Mouse (Mus musculus) embryonic facial prominence, embryonic 11.5 days (tissue): ENCODE data around the gene Acly. TPM values are rescaled to one million over a fixed set of nuclear protein-coding genes. Genes with fewer than 3 reads are reported as not detected.

Experiments used
- ATAC-seq: fragments of 200-750 bp; cut with Nextera tagmentation; replicated peaks from 2 replicates; pipeline ENCODE4 v1.8.0; 2017; ENCODE audit warnings: low read depth; ENCODE audit not compliant: insufficient number of reproducible peaks, low FRiP score, low TSS enrichment
- DNase-seq: peaks from one replicate; pipeline ENCODE4 v3.0.0-alpha.2; 2015; ENCODE audit warnings: low spot score
- H3K27ac ChIP-seq: fragments of 300-500 bp; sonication (generic); replicated peaks from 2 replicates; pipeline ENCODE4 v1.5.1; 2014; ENCODE audit warnings: mild to moderate bottlenecking, low read depth, low read length, control low read depth
- H3K27me3 ChIP-seq: fragments of 300-500 bp; sonication (generic); 2 replicates; pipeline ENCODE4 v1.6.1; 2014; ENCODE audit warnings: mild to moderate bottlenecking, low read length, moderate library complexity, mixed read lengths; ENCODE audit not compliant: control insufficient read depth, insufficient read depth
- H3K36me3 ChIP-seq: fragments of 300-500 bp; sonication (generic); replicated peaks from 2 replicates; pipeline ENCODE4 v1.6.1; 2014; ENCODE audit warnings: low read depth, mild to moderate bottlenecking, low read length, moderate library complexity, mixed read lengths; ENCODE audit not compliant: control insufficient read depth, insufficient read depth
- H3K4me1 ChIP-seq: fragments of 300-500 bp; sonication (generic); 2 replicates; pipeline ENCODE4 v1.6.1; 2014; ENCODE audit warnings: low read length, mixed read lengths; ENCODE audit not compliant: control insufficient read depth, insufficient read depth
- H3K4me2 ChIP-seq: fragments of 300-500 bp; sonication (generic); 2 replicates; pipeline ENCODE4 v1.6.1; 2014; ENCODE audit warnings: low read depth, mild to moderate bottlenecking, control low read depth, low read length, moderate library complexity
- H3K4me3 ChIP-seq: fragments of 300-500 bp; sonication (generic); 2 replicates; pipeline ENCODE4 v1.5.1; 2014; ENCODE audit warnings: low read depth, low read length, control low read depth
- H3K9ac ChIP-seq: fragments of 300-500 bp; sonication (generic); replicated peaks from 2 replicates; pipeline ENCODE4 v1.6.1; 2014; ENCODE audit warnings: mild to moderate bottlenecking, control low read depth, low read length
- H3K9me3 ChIP-seq: fragments of 300-500 bp; sonication (generic); replicated peaks from 2 replicates; pipeline ENCODE4 v1.6.1; 2016; ENCODE audit warnings: mild to moderate bottlenecking, low read length, inconsistent platforms, mixed read lengths; ENCODE audit not compliant: control insufficient read depth
- WGBS: fragments of 180-500 bp; shearing (Covaris S2); extraction: QIAGEN DNeasy Blood & Tissue Kit; methylation state at CpG from one replicate; pipeline ENCODE4 v1.1.7; 2014; 5-methylcytosine and 5-hydroxymethylcytosine counted together
- polyA plus RNA-seq: library from polyadenylated mRNA; unstranded; fragments of >200 nt; fragmentation: Nextera tagmentation; extraction: Ambion mirVana; gene quantifications from 2 replicates; pipeline ENCODE4 v1.2.1, GENCODE M21; 2014

Gene Acly
- polyA plus RNA-seq, 1 experiment from 2014 or later, result 200 TPM

DNA sequence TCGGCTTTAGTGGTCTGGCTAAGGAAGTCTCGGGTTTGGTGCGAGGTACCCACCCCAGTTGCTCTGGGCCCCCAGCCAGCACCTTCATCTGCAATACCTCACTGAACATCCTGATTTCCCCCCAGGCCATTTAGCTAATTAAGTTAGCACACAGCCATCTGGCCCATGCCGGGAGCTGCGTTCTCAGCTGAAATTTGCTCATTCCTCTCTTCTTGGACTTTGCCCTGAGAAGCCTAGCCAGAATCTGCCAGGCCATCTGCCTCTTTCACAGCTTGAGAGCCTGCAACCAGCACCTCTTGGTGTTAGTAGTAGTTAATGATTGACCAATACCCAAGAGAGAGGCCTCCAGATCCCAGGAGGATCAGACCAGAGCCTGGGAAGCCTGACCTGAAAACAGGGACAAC lies 9.6 kb downstream of the Acly start:
- no peak overlapping the region for H3K4me2 ChIP-seq
- DNase-seq, result no peak
- no peaks in the 10 kb centered on the region for H3K4me1 ChIP-seq
- no peak overlapping the region for H3K9ac ChIP-seq
- H3K27me3 ChIP-seq, result no peaks in the 10 kb centered on the region
- no peaks in the 10 kb centered on the region for H3K9me3 ChIP-seq
- H3K36me3 ChIP-seq, result peaks cover 21% of the 10 kb centered on the region
- no peak overlapping the region for H3K27ac ChIP-seq
- ATAC-seq, result no peak
- 65% methylated on average over 5 of the region's 5 CpGs for WGBS
- H3K4me3 ChIP-seq, result no peak overlapping the region

DNA sequence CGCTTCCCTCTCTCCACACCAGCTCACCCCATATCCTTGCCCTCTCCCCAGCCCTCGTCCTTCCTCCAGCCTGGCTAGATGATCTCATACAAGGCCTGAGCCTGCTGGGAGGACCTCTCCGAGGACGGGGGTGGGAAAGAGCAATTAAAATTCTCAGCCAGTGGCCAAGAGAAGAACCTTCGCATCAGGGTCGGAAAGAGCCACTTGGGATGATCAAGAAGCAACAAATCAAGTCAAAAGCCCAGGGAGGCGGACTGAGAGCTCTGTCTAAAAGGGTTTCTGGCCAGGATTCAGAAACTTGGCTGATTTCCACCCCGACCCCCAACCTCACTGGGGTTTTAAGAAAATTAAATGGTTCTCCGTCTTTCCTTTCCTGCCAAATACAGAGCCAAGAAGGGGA lies 11.5 kb downstream of the Acly start:
- peaks cover 22% of the 10 kb centered on the region; the same call in 1 of the 2 replicates for H3K36me3 ChIP-seq

GRCm38 (mm10) chr11:100515789-100516188 lies 12.0 kb downstream of the Acly start:
- 92% methylated on average over 9 of the region's 9 CpGs for WGBS
- no peak for ATAC-seq
- peaks cover 27% of the 10 kb centered on the region; the same call in 1 of the 2 replicates for H3K36me3 ChIP-seq
- H3K27me3 ChIP-seq, result no peaks in the 10 kb centered on the region
- DNase-seq, result no peak
- no peak overlapping the region for H3K4me3 ChIP-seq
- no peak overlapping the region for H3K9ac ChIP-seq
- no peak overlapping the region for H3K4me2 ChIP-seq
- no peak overlapping the region for H3K27ac ChIP-seq
- no peaks in the 10 kb centered on the region for H3K9me3 ChIP-seq
- no peaks in the 10 kb centered on the region for H3K4me1 ChIP-seq

More for the DNA sequence above, 11.5 kb downstream of the Acly start:
- DNase-seq, result no peak
- no peak for ATAC-seq
- Histone ChIP-seq H3K4me2 (no peak overlapping the region), H3K4me3 (no peak overlapping the region), H3K9ac (no peak overlapping the region), H3K4me1 (no peaks in the 10 kb centered on the region), H3K27ac (no peak overlapping the region), H3K9me3 (no peaks in the 10 kb centered on the region), H3K27me3 (no peaks in the 10 kb centered on the region)
- 84% methylated on average over 9 of the region's 9 CpGs for WGBS

DNA sequence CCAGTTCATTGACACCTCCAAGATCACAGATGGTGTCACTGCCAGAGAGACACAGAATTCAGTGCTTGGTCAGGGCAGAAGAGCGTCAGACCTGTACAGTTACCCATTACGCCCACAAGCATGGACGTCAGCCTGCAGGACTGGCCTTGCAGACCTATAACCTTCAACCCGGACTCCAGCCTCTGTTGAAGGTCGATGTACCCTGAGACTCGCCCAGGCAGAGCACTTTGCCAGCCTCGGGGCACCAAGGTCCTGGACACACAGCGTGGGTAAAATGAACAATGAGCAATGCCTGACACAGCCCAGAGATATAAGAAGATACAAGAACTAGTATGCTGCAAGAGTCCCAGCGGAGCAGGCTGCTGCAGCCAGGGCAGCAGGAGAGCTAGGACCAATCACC lies 12.7 kb downstream of the Acly start:
- Histone ChIP-seq H3K4me1 (no peaks in the 10 kb centered on the region), H3K27me3 (no peaks in the 10 kb centered on the region), H3K27ac (no peak overlapping the region), H3K9ac (no peak overlapping the region), H3K4me2 (no peak overlapping the region), H3K9me3 (no peaks in the 10 kb centered on the region), H3K4me3 (no peak overlapping the region), H3K36me3 (peaks cover 27% of the 10 kb centered on the region; the same call in 1 of the 2 replicates)
- DNase-seq, result no peak
- WGBS, result 92% methylated on average over 9 of the region's 9 CpGs
- ATAC-seq, result no peak

- 80% methylated on average over 10 of the region's 10 CpGs for WGBS
- no peak overlapping the region for H3K9ac ChIP-seq
- H3K4me2 ChIP-seq, result no peak overlapping the region
- H3K27me3 ChIP-seq, result no peaks in the 10 kb centered on the region
- H3K36me3 ChIP-seq, result peaks cover 23% of the 10 kb centered on the region; the same call in 1 of the 2 replicates
- no peaks in the 10 kb centered on the region for H3K9me3 ChIP-seq
- no peak overlapping the region for H3K4me3 ChIP-seq
- no peak for DNase-seq
- no peak for ATAC-seq
- no peaks in the 10 kb centered on the region for H3K4me1 ChIP-seq
- H3K27ac ChIP-seq, result no peak overlapping the region
These were observed 14.1 kb downstream of the Acly start for GRCm38 (mm10) chr11:100513716-100514115.

- DNase-seq (peak; percentile 28), ATAC-seq (no peak)
- WGBS, result 96% methylated on average over 1 of the region's 1 CpGs
- Histone ChIP-seq H3K27me3 (no peaks in the 10 kb centered on the region), H3K9me3 (no peaks in the 10 kb centered on the region), H3K9ac (no peak overlapping the region), H3K4me3 (no peak overlapping the region), H3K4me2 (no peak overlapping the region), H3K4me1 (no peaks in the 10 kb centered on the region), H3K36me3 (peaks cover 23% of the 10 kb centered on the region), H3K27ac (no peak overlapping the region)
These were observed 15.4 kb downstream of the Acly start for GRCm38 (mm10) chr11:100512384-100512783.

- no peak overlapping the region for H3K4me3 ChIP-seq
- ATAC-seq, result no peak
These were observed 17.2 kb downstream of the Acly start for GRCm38 (mm10) chr11:100510556-100510955.

GRCm38 (mm10) chr11:100505997-100506396 lies 21.8 kb downstream of the Acly start:
- no peak overlapping the region for H3K9ac ChIP-seq
- no peak overlapping the region for H3K27ac ChIP-seq
- H3K9me3 ChIP-seq, result no peaks in the 10 kb centered on the region
- peaks cover 20% of the 10 kb centered on the region for H3K36me3 ChIP-seq
- 93% methylated on average over 8 of the region's 8 CpGs for WGBS
- no peak overlapping the region for H3K4me2 ChIP-seq
- no peak for DNase-seq
- no peaks in the 10 kb centered on the region for H3K27me3 ChIP-seq
- ATAC-seq, result no peak
- no peak overlapping the region for H3K4me3 ChIP-seq
- H3K4me1 ChIP-seq, result no peaks in the 10 kb centered on the region

More at GRCm38 (mm10) chr11:100510556-100510955, 17.2 kb downstream of the Acly start:
- WGBS, result 88% methylated on average over 2 of the region's 2 CpGs
- H3K9ac ChIP-seq, result no peak overlapping the region
- H3K4me1 ChIP-seq, result no peaks in the 10 kb centered on the region
- no peak overlapping the region for H3K27ac ChIP-seq
- H3K36me3 ChIP-seq, result peaks cover 24% of the 10 kb centered on the region
- no peak overlapping the region for H3K4me2 ChIP-seq
- DNase-seq, result no peak
- no peaks in the 10 kb centered on the region for H3K27me3 ChIP-seq
- no peaks in the 10 kb centered on the region for H3K9me3 ChIP-seq
